Mouse (Mus musculus): ENCODE data around the gene Med28. TPM values are rescaled to one million over a fixed set of nuclear protein-coding genes. Genes with fewer than 3 reads are reported as not detected.

Med28 gene
- polyA plus RNA-seq, 1 experiment from 2014 or later = 287 TPM

GRCm38 (mm10) chr5:45513511-45513910 is 6.5 kb upstream of the Med28 start:
- no peak overlapping the region for H3K9ac ChIP-seq (replicated peaks)
- H3K36me3 ChIP-seq = peaks cover 49% of the 10 kb centered on the region
- no peak overlapping the region for H3K4me3 ChIP-seq (replicated peaks)
- H3K4me1 ChIP-seq (replicated peaks) = no peaks in the 10 kb centered on the region
- 92% methylated on average over 2 of the region's 2 CpGs for WGBS
- ATAC-seq (ENCODE audit: insufficient number of reproducible peaks, insufficient read depth, low FRiP score, low TSS enrichment, low read depth) = no peak
- no peaks in the 10 kb centered on the region for H3K27me3 ChIP-seq
- no peak overlapping the region for H3K27ac ChIP-seq
- no peaks in the 10 kb centered on the region for H3K9me3 ChIP-seq
- H3K4me2 ChIP-seq = no peak overlapping the region

- 75% methylated on average over 1 of the region's 1 CpGs for WGBS
- no peaks in the 10 kb centered on the region for H3K9me3 ChIP-seq
- H3K27me3 ChIP-seq = no peaks in the 10 kb centered on the region
- no peaks in the 10 kb centered on the region; the same call in 1 of the 2 replicates for H3K4me1 ChIP-seq (replicated peaks)
- peaks cover 41% of the 10 kb centered on the region for H3K36me3 ChIP-seq
- H3K4me3 ChIP-seq (replicated peaks) = no peak overlapping the region
- H3K27ac ChIP-seq = no peak overlapping the region
- H3K4me2 ChIP-seq = no peak overlapping the region
- ATAC-seq (ENCODE audit: insufficient number of reproducible peaks, insufficient read depth, low FRiP score, low TSS enrichment, low read depth) = no peak
- no peak overlapping the region for H3K9ac ChIP-seq (replicated peaks)
Measured at GRCm38 (mm10) chr5:45514599-45514998, 5.4 kb upstream of the Med28 start.

- H3K9me3 ChIP-seq = no peaks in the 10 kb centered on the region
- H3K4me2 ChIP-seq = no peak overlapping the region
- peaks cover 34% of the 10 kb centered on the region for H3K36me3 ChIP-seq
Measured at GRCm38 (mm10) chr5:45515151-45515743, 4.8 kb upstream of the Med28 start.

GRCm38 (mm10) chr5:45520809-45521110 is 731 bp downstream of the Med28 start:
- WGBS = 8% methylated on average over 5 of the region's 5 CpGs
- Histone ChIP-seq H3K27ac (peak overlapping the region; percentile 56; the same call in 1 of the 2 replicates), H3K4me2 (peak overlapping the region; percentile 84), H3K9ac (replicated peaks) (peak overlapping the region; percentile 93), H3K4me3 (replicated peaks) (peak overlapping the region; percentile 93), H3K36me3 (peaks cover 25% of the 10 kb centered on the region), H3K27me3 (no peaks in the 10 kb centered on the region), H3K9me3 (no peaks in the 10 kb centered on the region), H3K4me1 (replicated peaks) (peaks cover 10% of the 10 kb centered on the region)
- ATAC-seq (ENCODE audit: insufficient number of reproducible peaks, insufficient read depth, low FRiP score, low TSS enrichment, low read depth) = no peak

More at GRCm38 (mm10) chr5:45515151-45515743, 4.8 kb upstream of the Med28 start:
- no peak for ATAC-seq (ENCODE audit: insufficient number of reproducible peaks, insufficient read depth, low FRiP score, low TSS enrichment, low read depth)
- H3K27me3 ChIP-seq = no peaks in the 10 kb centered on the region
- no peak overlapping the region for H3K4me3 ChIP-seq (replicated peaks)
- no peak overlapping the region for H3K27ac ChIP-seq
- no peak overlapping the region for H3K9ac ChIP-seq (replicated peaks)
- 93% methylated on average over 10 of the region's 10 CpGs for WGBS
- no peaks in the 10 kb centered on the region; the same call in 1 of the 2 replicates for H3K4me1 ChIP-seq (replicated peaks)

GRCm38 (mm10) chr5:45521601-45522000 is 1.6 kb downstream of the Med28 start:
- no peak overlapping the region for H3K27ac ChIP-seq
- H3K36me3 ChIP-seq = peaks cover 30% of the 10 kb centered on the region
- H3K27me3 ChIP-seq = no peaks in the 10 kb centered on the region
- no peaks in the 10 kb centered on the region for H3K9me3 ChIP-seq
- peak overlapping the region; percentile 84 for H3K4me2 ChIP-seq
- 0 out of 2 replicates have a peak overlapping the region, but pooled peaks have one; percentile 8 for H3K9ac ChIP-seq (replicated peaks)
- WGBS = 90% methylated on average over 6 of the region's 6 CpGs
- H3K4me3 ChIP-seq (replicated peaks) = peak overlapping the region; percentile 93
- no peak for ATAC-seq (ENCODE audit: insufficient number of reproducible peaks, insufficient read depth, low FRiP score, low TSS enrichment, low read depth)
- H3K4me1 ChIP-seq (replicated peaks) = peaks cover 10% of the 10 kb centered on the region

GRCm38 (mm10) chr5:45525101-45525500 is 5.1 kb downstream of the Med28 start:
- H3K4me1 ChIP-seq (replicated peaks) = peaks cover 10% of the 10 kb centered on the region
- no peak overlapping the region for H3K4me2 ChIP-seq
- ATAC-seq (ENCODE audit: insufficient number of reproducible peaks, insufficient read depth, low FRiP score, low TSS enrichment, low read depth) = no peak
- no peaks in the 10 kb centered on the region for H3K9me3 ChIP-seq
- no peak overlapping the region for H3K9ac ChIP-seq (replicated peaks)
- no peak overlapping the region for H3K4me3 ChIP-seq (replicated peaks)
- 91% methylated on average over 10 of the region's 10 CpGs for WGBS
- H3K27ac ChIP-seq = no peak overlapping the region
- no peaks in the 10 kb centered on the region for H3K27me3 ChIP-seq
- H3K36me3 ChIP-seq = peaks cover 62% of the 10 kb centered on the region

- no peak overlapping the region for H3K4me3 ChIP-seq (replicated peaks)
- H3K27me3 ChIP-seq = no peaks in the 10 kb centered on the region
- no peaks in the 10 kb centered on the region for H3K9me3 ChIP-seq
- no peak overlapping the region for H3K9ac ChIP-seq (replicated peaks)
- H3K4me2 ChIP-seq = no peak overlapping the region
- peaks cover 4% of the 10 kb centered on the region for H3K4me1 ChIP-seq (replicated peaks)
- no peak for ATAC-seq (ENCODE audit: insufficient number of reproducible peaks, insufficient read depth, low FRiP score, low TSS enrichment, low read depth)
- H3K36me3 ChIP-seq = peaks cover 74% of the 10 kb centered on the region
- H3K27ac ChIP-seq = no peak overlapping the region
- WGBS = 97% methylated on average over 4 of the region's 4 CpGs
Measured at GRCm38 (mm10) chr5:45526338-45526737, 6.3 kb downstream of the Med28 start.

- H3K27ac ChIP-seq = no peak overlapping the region
- no peaks in the 10 kb centered on the region for H3K9me3 ChIP-seq
- H3K4me3 ChIP-seq (replicated peaks) = no peak overlapping the region
- H3K4me2 ChIP-seq = no peak overlapping the region
- 92% methylated on average over 3 of the region's 3 CpGs for WGBS
- H3K27me3 ChIP-seq = no peaks in the 10 kb centered on the region
- H3K9ac ChIP-seq (replicated peaks) = no peak overlapping the region
- ATAC-seq (ENCODE audit: insufficient number of reproducible peaks, insufficient read depth, low FRiP score, low TSS enrichment, low read depth) = no peak
- H3K36me3 ChIP-seq = peaks cover 68% of the 10 kb centered on the region
- H3K4me1 ChIP-seq (replicated peaks) = no peaks in the 10 kb centered on the region
Measured at GRCm38 (mm10) chr5:45529696-45530095, 9.7 kb downstream of the Med28 start.

- H3K27me3 ChIP-seq = no peaks in the 10 kb centered on the region
- WGBS = 8% methylated on average over 16 of the region's 17 CpGs
- H3K36me3 ChIP-seq = peaks cover 23% of the 10 kb centered on the region
- H3K4me1 ChIP-seq (replicated peaks) = no peaks in the 10 kb centered on the region
- no peak overlapping the region for H3K9ac ChIP-seq (replicated peaks)
- H3K9me3 ChIP-seq = no peaks in the 10 kb centered on the region
- no peak overlapping the region for H3K27ac ChIP-seq
- ATAC-seq (ENCODE audit: insufficient number of reproducible peaks, insufficient read depth, low FRiP score, low TSS enrichment, low read depth) = peak; percentile 64
- peak overlapping the region; percentile 1; the same call in 1 of the 2 replicates for H3K4me2 ChIP-seq
- H3K4me3 ChIP-seq (replicated peaks) = no peak overlapping the region
Measured at GRCm38 (mm10) chr5:45534319-45535098, 14.5 kb downstream of the Med28 start.

- Histone ChIP-seq H3K4me1 (replicated peaks) (no peaks in the 10 kb centered on the region), H3K4me3 (replicated peaks) (no peak overlapping the region), H3K27me3 (no peaks in the 10 kb centered on the region), H3K9ac (replicated peaks) (no peak overlapping the region), H3K27ac (no peak overlapping the region), H3K36me3 (peaks cover 17% of the 10 kb centered on the region; the same call in 1 of the 2 replicates), H3K9me3 (no peaks in the 10 kb centered on the region), H3K4me2 (no peak overlapping the region)
- no peak for ATAC-seq (ENCODE audit: insufficient number of reproducible peaks, insufficient read depth, low FRiP score, low TSS enrichment, low read depth)
- WGBS = 69% methylated on average over 4 of the region's 4 CpGs
Measured at GRCm38 (mm10) chr5:45535177-45535576, 15.1 kb downstream of the Med28 start.

GRCm38 (mm10) chr5:45539502-45539901 is 19.5 kb downstream of the Med28 start:
- no peaks in the 10 kb centered on the region for H3K9me3 ChIP-seq
- H3K4me1 ChIP-seq (replicated peaks) = no peaks in the 10 kb centered on the region
- no peak overlapping the region for H3K9ac ChIP-seq (replicated peaks)
- no peak overlapping the region for H3K27ac ChIP-seq
- H3K27me3 ChIP-seq = no peaks in the 10 kb centered on the region
- 49% methylated on average over 10 of the region's 10 CpGs for WGBS
- no peak overlapping the region for H3K4me3 ChIP-seq (replicated peaks)
- H3K36me3 ChIP-seq = no peaks in the 10 kb centered on the region
- no peak overlapping the region for H3K4me2 ChIP-seq
- no peak for ATAC-seq (ENCODE audit: insufficient number of reproducible peaks, insufficient read depth, low FRiP score, low TSS enrichment, low read depth)
